Mouse (Mus musculus) layer of hippocampus, adult 11-12 months (tissue): ENCODE results near the gene Pdxp.

Experiments
- DNase-seq: peaks from one replicate; pipeline ENCODE4 v3.0.0; 2022; ENCODE audit warnings: low spot score

Pdxp gene

GRCm38 (mm10) chr15:78928539-78928938 is 14.8 kb downstream of the Pdxp start:
- DNase-seq: no peak

- no peak for DNase-seq
These were observed 16.5 kb downstream of the Pdxp start for GRCm38 (mm10) chr15:78930192-78930706.

DNA sequence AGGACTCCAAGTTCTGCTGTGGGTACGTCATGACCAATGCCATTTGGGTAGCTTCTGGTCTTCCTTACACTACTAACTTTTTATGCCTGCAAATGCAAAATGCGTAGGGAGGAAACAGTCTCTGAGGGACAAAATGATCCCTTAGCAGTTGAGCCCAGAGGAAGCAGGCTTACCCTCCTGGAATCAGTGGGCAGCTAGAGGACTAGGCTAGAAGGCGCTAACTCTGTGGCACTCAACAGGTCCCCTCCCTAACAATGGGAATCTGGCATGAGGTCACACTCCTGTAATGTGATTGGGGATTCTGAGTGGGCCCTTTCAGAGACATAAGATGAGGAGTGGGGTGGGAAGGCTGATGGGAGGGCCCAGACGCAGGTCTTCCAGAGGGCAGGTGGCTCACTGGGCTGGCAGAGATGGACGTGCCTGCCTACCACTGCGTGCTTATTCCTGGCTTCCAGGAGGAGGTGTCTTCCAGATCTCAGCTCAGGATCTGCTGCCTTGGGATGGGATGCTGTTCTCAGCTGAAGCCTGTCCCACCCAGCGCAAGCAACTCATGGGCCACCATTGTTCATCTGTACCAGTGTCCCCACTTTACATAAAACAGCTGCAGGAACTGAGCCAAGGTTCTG is 17.2 kb downstream of the Pdxp start:
- DNase-seq: no peak

DNA sequence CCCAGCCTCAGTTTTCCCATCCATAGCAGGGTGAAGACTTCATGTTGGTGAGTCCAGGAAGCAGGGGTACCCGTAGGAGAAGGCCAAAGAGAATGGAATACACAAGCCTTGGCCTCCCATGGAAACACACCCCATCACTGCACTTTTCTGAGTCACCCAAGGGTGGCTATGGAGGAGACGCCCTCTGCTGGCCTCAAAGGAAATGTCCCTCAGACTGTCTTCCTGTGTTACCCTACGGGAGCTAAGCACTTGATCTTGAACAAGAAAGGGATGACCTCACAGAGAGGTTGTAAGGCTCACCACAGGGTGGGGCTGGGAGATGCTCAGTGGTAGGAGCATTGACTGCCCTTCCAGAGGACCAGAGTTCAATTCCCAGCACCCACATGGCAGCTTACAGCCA is 17.9 kb downstream of the Pdxp start:
- no peak for DNase-seq

- peak; percentile 91 for DNase-seq
These were observed 21.1 kb downstream of the Pdxp start, which contains the start of gene Nol12 for GRCm38 (mm10) chr15:78934784-78935320. Nol12 (plus strand) TSS chr15:78934933.

DNA sequence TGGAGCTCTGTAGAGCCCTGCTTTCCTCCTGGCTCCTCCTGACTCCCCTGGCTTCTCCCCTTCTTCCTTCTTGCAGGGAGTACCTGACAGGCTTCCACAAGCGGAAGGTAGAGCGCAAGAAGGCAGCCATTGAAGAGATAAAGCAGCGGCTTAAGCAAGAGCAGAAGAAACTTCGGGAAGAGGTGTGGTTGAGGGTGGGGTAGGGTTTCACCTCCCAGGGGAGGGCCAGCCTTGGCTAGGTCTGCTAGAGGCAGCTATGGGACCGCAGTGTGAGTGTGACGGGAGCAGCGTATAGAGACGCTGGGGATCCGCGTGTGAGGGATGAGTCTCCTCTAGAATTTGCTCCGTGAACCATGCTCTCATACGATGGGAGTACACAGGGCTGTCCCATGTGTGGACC is 22.7 kb downstream of the Pdxp start:
- DNase-seq: no peak

GRCm38 (mm10) chr15:78937311-78937710 is 23.6 kb downstream of the Pdxp start:
- no peak for DNase-seq

- no peak for DNase-seq
These were observed 24.2 kb downstream of the Pdxp start for GRCm38 (mm10) chr15:78937963-78938362.

DNA sequence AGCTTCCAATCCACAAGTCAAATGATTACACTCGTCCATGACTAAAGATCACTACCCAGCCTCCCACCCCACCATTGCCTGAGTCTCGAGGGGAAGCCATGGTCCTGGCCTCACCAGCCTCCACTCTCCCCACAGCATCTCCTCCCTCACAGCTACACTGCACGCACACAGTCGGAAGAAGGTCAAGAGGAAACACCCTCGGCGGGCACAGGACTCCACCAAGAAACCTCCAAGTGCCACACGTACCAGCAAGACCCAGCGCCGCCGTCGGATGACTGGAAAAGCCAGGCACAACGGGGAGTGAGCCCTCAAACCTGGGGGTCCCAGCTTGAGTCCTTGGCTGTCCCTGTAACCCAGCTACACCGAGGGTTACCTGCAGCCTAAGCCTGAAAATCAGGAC is 26.6 kb downstream of the Pdxp start:
- DNase-seq: no peak

DNA sequence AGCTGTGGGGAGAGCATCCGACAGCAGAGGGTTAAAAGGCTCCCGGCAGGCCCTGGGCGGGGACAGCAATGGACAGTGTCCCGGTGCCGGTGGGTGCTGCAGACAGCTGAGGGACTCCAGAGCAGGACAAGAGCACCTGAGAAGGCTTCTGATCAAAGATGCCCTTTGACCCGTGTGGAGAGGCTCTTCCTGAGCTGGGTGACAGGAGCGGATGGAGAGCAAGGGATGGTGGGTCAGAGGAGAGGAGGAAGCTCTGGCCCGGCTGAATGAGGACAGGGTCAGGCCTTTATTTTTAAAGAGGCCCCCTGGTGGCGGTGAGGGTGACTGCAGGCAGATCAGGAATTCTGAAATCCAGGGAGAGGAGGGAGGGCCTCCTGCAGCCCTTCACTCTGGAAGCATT is 28.9 kb downstream of the Pdxp start:
- peak; percentile 81 for DNase-seq

GRCm38 (mm10) chr15:78946232-78946631 is 32.5 kb downstream of the Pdxp start:
- no peak for DNase-seq

GRCm38 (mm10) chr15:78947657-78948056 is 33.9 kb downstream of the Pdxp start, which contains the start of gene Triobp:
Triobp (plus strand) TSS chr15:78947724.
- DNase-seq: peak; percentile 72

- DNase-seq: no peak
These were observed 34.5 kb downstream of the Pdxp start for GRCm38 (mm10) chr15:78948152-78948725.

- DNase-seq: no peak
These were observed 35.2 kb downstream of the Pdxp start for GRCm38 (mm10) chr15:78948883-78949282.

- no peak for DNase-seq
These were observed 41.9 kb downstream of the Pdxp start for GRCm38 (mm10) chr15:78955663-78956062.

- no peak for DNase-seq
These were observed 42.6 kb downstream of the Pdxp start for GRCm38 (mm10) chr15:78956351-78956750.

GRCm38 (mm10) chr15:78957021-78957420 is 43.3 kb downstream of the Pdxp start:
- DNase-seq: no peak

GRCm38 (mm10) chr15:78959537-78959936 is 45.8 kb downstream of the Pdxp start:
- DNase-seq: no peak

DNA sequence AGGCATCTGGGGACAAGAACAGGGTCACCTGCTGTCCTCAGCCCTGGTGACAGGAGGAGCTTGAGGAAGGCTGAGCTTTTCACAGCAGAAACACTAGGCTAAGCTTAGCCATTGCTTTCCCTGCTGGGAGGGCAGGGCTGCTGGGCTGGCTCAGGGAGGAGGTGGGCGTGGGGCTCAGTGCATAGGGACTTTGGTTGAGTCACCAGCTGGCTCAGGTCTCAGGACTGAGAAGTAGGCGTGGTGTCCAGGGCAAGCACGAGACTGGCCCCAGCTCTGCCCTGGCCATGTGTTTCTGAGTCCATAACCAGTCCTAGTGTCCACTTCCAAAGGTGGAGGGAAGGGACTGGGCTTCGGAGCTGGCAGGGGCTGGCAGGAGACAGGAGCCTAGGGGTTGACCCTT is 46.4 kb downstream of the Pdxp start:
- no peak for DNase-seq

GRCm38 (mm10) chr15:78962885-78963284 is 49.2 kb downstream of the Pdxp start:
- no peak for DNase-seq
